Mouse (Mus musculus): ENCODE data around the gene Rrp8. TPM values are rescaled to one million over a fixed set of nuclear protein-coding genes. Genes with fewer than 3 reads are reported as not detected.

Rrp8 gene
- polyA plus RNA-seq, 2 experiments = 7.0 to 9.2 TPM

- Histone ChIP-seq H3K9me3 (ENCODE audit: control insufficient read depth, low read length) (no peaks in the 10 kb centered on the region), H3K27me3 (ENCODE audit: control insufficient read depth, insufficient read depth, low read length) (no peaks in the 10 kb centered on the region), H3K9ac (replicated peaks) (no peak overlapping the region), H3K36me3 (replicated peaks; ENCODE audit: control insufficient read depth, insufficient read depth, low read depth) (no peaks in the 10 kb centered on the region), H3K4me3 (ENCODE audit: insufficient read depth in 1 of 2, low read depth in 2 of 2, low read length in 2 of 2) (no peak overlapping the region), H3K27ac (no peak overlapping the region), H3K4me1 (replicated peaks; ENCODE audit: control insufficient read depth in 2 of 2, insufficient read depth in 2 of 2, low read length in 1 of 2) (no peaks in the 10 kb centered on the region), H3K4me2 (ENCODE audit: low read depth) (no peak overlapping the region)
- TF ChIP-seq EP300 (IDR thresholded peaks at IDR 0.05; ENCODE audit: low read depth) (peak; percentile 32; the same call in 1 of the 2 replicates), CTCF (IDR thresholded peaks at IDR 0.05; ENCODE audit: low read depth) (no peak)
- ATAC-seq (ENCODE audit: insufficient read depth) (peak; percentile 78), DNase-seq (ENCODE audit: low read depth in 3 of 3, low spot score in 3 of 3) (no peak)
- 55% methylated on average over 5 of the region's 5 CpGs for WGBS (ENCODE audit: insufficient replicate concordance)
Measured at GRCm38 (mm10) chr7:105708733-105709132, 28.5 kb downstream of the Rrp8 start.

- Histone ChIP-seq H3K9ac (replicated peaks) (no peak overlapping the region), H3K27me3 (ENCODE audit: control insufficient read depth, insufficient read depth, low read length) (no peaks in the 10 kb centered on the region), H3K9me3 (ENCODE audit: control insufficient read depth, low read length) (no peaks in the 10 kb centered on the region), H3K4me3 (ENCODE audit: insufficient read depth in 1 of 2, low read depth in 2 of 2, low read length in 2 of 2) (no peak overlapping the region), H3K4me2 (ENCODE audit: low read depth) (no peak overlapping the region), H3K4me1 (replicated peaks; ENCODE audit: control insufficient read depth in 2 of 2, insufficient read depth in 2 of 2, low read length in 1 of 2) (no peaks in the 10 kb centered on the region), H3K27ac (no peak overlapping the region), H3K36me3 (replicated peaks; ENCODE audit: control insufficient read depth, insufficient read depth, low read depth) (no peaks in the 10 kb centered on the region)
- DNase-seq (ENCODE audit: low read depth in 3 of 3, low spot score in 3 of 3) = no peak
- 60% methylated on average over 4 of the region's 4 CpGs for WGBS (ENCODE audit: insufficient replicate concordance)
- no peak for TF ChIP-seq CTCF (IDR thresholded peaks at IDR 0.05; ENCODE audit: low read depth)
- TF ChIP-seq EP300 (IDR thresholded peaks at IDR 0.05; ENCODE audit: low read depth) = no peak
- ATAC-seq (ENCODE audit: insufficient read depth) = no peak
Measured at GRCm38 (mm10) chr7:105703816-105704215, 33.4 kb downstream of the Rrp8 start.

GRCm38 (mm10) chr7:105703184-105703583 is 34.0 kb downstream of the Rrp8 start:
- WGBS (ENCODE audit: insufficient replicate concordance) = 60% methylated on average over 16 of the region's 16 CpGs
- no peaks in the 10 kb centered on the region for H3K36me3 ChIP-seq (replicated peaks; ENCODE audit: control insufficient read depth, insufficient read depth, low read depth)
- no peak for TF ChIP-seq CTCF (IDR thresholded peaks at IDR 0.05; ENCODE audit: low read depth)
- TF ChIP-seq EP300 (IDR thresholded peaks at IDR 0.05; ENCODE audit: low read depth) = no peak
- H3K27me3 ChIP-seq (ENCODE audit: control insufficient read depth, insufficient read depth, low read length) = no peaks in the 10 kb centered on the region
- H3K4me3 ChIP-seq (ENCODE audit: insufficient read depth in 1 of 2, low read depth in 2 of 2, low read length in 2 of 2) = no peak overlapping the region
- no peaks in the 10 kb centered on the region for H3K9me3 ChIP-seq (ENCODE audit: control insufficient read depth, low read length)
- H3K27ac ChIP-seq = no peak overlapping the region
- H3K4me2 ChIP-seq (ENCODE audit: low read depth) = no peak overlapping the region
- DNase-seq (ENCODE audit: low read depth in 3 of 3, low spot score in 3 of 3) (no peak), ATAC-seq (ENCODE audit: insufficient read depth) (no peak)
- H3K4me1 ChIP-seq (replicated peaks; ENCODE audit: control insufficient read depth in 2 of 2, insufficient read depth in 2 of 2, low read length in 1 of 2) = no peaks in the 10 kb centered on the region
- H3K9ac ChIP-seq (replicated peaks) = no peak overlapping the region

- DNase-seq (ENCODE audit: low read depth in 3 of 3, low spot score in 3 of 3) (no peak), ATAC-seq (ENCODE audit: insufficient read depth) (no peak)
- no peak overlapping the region for H3K4me3 ChIP-seq (ENCODE audit: insufficient read depth in 1 of 2, low read depth in 2 of 2, low read length in 2 of 2)
- no peak overlapping the region for H3K4me2 ChIP-seq (ENCODE audit: low read depth)
- H3K9ac ChIP-seq (replicated peaks) = no peak overlapping the region
- H3K36me3 ChIP-seq (replicated peaks; ENCODE audit: control insufficient read depth, insufficient read depth, low read depth) = no peaks in the 10 kb centered on the region
- H3K27me3 ChIP-seq (ENCODE audit: control insufficient read depth, insufficient read depth, low read length) = no peaks in the 10 kb centered on the region
- 9% methylated on average over 1 of the region's 1 CpGs for WGBS (ENCODE audit: insufficient replicate concordance)
- no peaks in the 10 kb centered on the region for H3K4me1 ChIP-seq (replicated peaks; ENCODE audit: control insufficient read depth in 2 of 2, insufficient read depth in 2 of 2, low read length in 1 of 2)
- H3K27ac ChIP-seq = no peak overlapping the region
- TF ChIP-seq CTCF (IDR thresholded peaks at IDR 0.05; ENCODE audit: low read depth) (no peak), EP300 (IDR thresholded peaks at IDR 0.05; ENCODE audit: low read depth) (no peak)
- no peaks in the 10 kb centered on the region for H3K9me3 ChIP-seq (ENCODE audit: control insufficient read depth, low read length)
Measured at GRCm38 (mm10) chr7:105690875-105691274, 46.3 kb downstream of the Rrp8 start.

GRCm38 (mm10) chr7:105685541-105686197 is 51.5 kb downstream of the Rrp8 start:
- Histone ChIP-seq H3K9me3 (ENCODE audit: control insufficient read depth, low read length) (no peaks in the 10 kb centered on the region), H3K4me2 (ENCODE audit: low read depth) (no peak overlapping the region), H3K4me3 (ENCODE audit: insufficient read depth in 1 of 2, low read depth in 2 of 2, low read length in 2 of 2) (no peak overlapping the region), H3K36me3 (replicated peaks; ENCODE audit: control insufficient read depth, insufficient read depth, low read depth) (no peaks in the 10 kb centered on the region), H3K9ac (replicated peaks) (no peak overlapping the region), H3K27me3 (ENCODE audit: control insufficient read depth, insufficient read depth, low read length) (no peaks in the 10 kb centered on the region), H3K4me1 (replicated peaks; ENCODE audit: control insufficient read depth in 2 of 2, insufficient read depth in 2 of 2, low read length in 1 of 2) (no peaks in the 10 kb centered on the region), H3K27ac (no peak overlapping the region)
- 25% methylated on average over 13 of the region's 13 CpGs for WGBS (ENCODE audit: insufficient replicate concordance)
- DNase-seq (ENCODE audit: low read depth in 3 of 3, low spot score in 3 of 3) (no peak), ATAC-seq (ENCODE audit: insufficient read depth) (no peak)
- TF ChIP-seq CTCF (IDR thresholded peaks at IDR 0.05; ENCODE audit: low read depth) (no peak), EP300 (IDR thresholded peaks at IDR 0.05; ENCODE audit: low read depth) (no peak)

Other genes starting within 250 kb of the Rrp8 start
- gene Smpd1, start 183.0 kb downstream of the Rrp8 start, polyA plus RNA-seq (2012; rRNA removed) = 9.3 and 11.5 TPM in 2 replicates
- gene Smpd1, start 183.0 kb downstream of the Rrp8 start, polyA plus RNA-seq (2014; fragmentation: Nextera tagmentation; extraction: Ambion mirVana) = 22.3 and 25.2 TPM in 2 replicates
- 2.1 and 3.0 TPM in 2 replicates for gene Apbb1, start 155.7 kb downstream of the Rrp8 start, polyA plus RNA-seq (2012; rRNA removed)
- gene Apbb1, start 155.7 kb downstream of the Rrp8 start, polyA plus RNA-seq (2014; fragmentation: Nextera tagmentation; extraction: Ambion mirVana) = 1.6 and 2.3 TPM in 2 replicates
- 203 and 207 TPM in 2 replicates for gene Hpx, start 137.2 kb downstream of the Rrp8 start, polyA plus RNA-seq (2012; rRNA removed)
- 276 and 285 TPM in 2 replicates for gene Hpx, start 137.2 kb downstream of the Rrp8 start, polyA plus RNA-seq (2014; fragmentation: Nextera tagmentation; extraction: Ambion mirVana)
- gene Trim3, start 103.8 kb downstream of the Rrp8 start, polyA plus RNA-seq (2012; rRNA removed) = 3.8 and 4.3 TPM in 2 replicates
- gene Trim3, start 103.8 kb downstream of the Rrp8 start, polyA plus RNA-seq (2014; fragmentation: Nextera tagmentation; extraction: Ambion mirVana) = 1.9 and 2.2 TPM in 2 replicates
- 47.6 and 58.7 TPM in 2 replicates for gene Timm10b, start 97.3 kb downstream of the Rrp8 start, polyA plus RNA-seq (2012; rRNA removed)
- gene Timm10b, start 97.3 kb downstream of the Rrp8 start, polyA plus RNA-seq (2014; fragmentation: Nextera tagmentation; extraction: Ambion mirVana) = 120 and 122 TPM in 2 replicates
- 11.2 and 15.4 TPM in 2 replicates for gene Arfip2, start 97.0 kb downstream of the Rrp8 start, polyA plus RNA-seq (2012; rRNA removed)
- 12.3 and 14.6 TPM in 2 replicates for gene Arfip2, start 97.0 kb downstream of the Rrp8 start, polyA plus RNA-seq (2014; fragmentation: Nextera tagmentation; extraction: Ambion mirVana)
- 42.2 and 69.5 TPM in 2 replicates for gene Gm45799, start 96.8 kb downstream of the Rrp8 start, polyA plus RNA-seq (2012; rRNA removed)
- gene Gm45799, start 96.8 kb downstream of the Rrp8 start, polyA plus RNA-seq (2014; fragmentation: Nextera tagmentation; extraction: Ambion mirVana) = 24.6 and 26.1 TPM in 2 replicates
- gene Dnhd1, start 86.6 kb downstream of the Rrp8 start, polyA plus RNA-seq (2012; rRNA removed) = 0.57 and 0.70 TPM in 2 replicates
- gene Dnhd1, start 86.6 kb downstream of the Rrp8 start, polyA plus RNA-seq (2014; fragmentation: Nextera tagmentation; extraction: Ambion mirVana) = 0.11 and 0.14 TPM in 2 replicates
- 56.7 and 71.1 TPM in 2 replicates for gene Ilk, start 793 bp downstream of the Rrp8 start, polyA plus RNA-seq (2012; rRNA removed)
- 110 and 118 TPM in 2 replicates for gene Ilk, start 793 bp downstream of the Rrp8 start, polyA plus RNA-seq (2014; fragmentation: Nextera tagmentation; extraction: Ambion mirVana)
- 149 and 197 TPM in 2 replicates for gene Taf10, start 7.0 kb upstream of the Rrp8 start, polyA plus RNA-seq (2012; rRNA removed)
- gene Taf10, start 7.0 kb upstream of the Rrp8 start, polyA plus RNA-seq (2014; fragmentation: Nextera tagmentation; extraction: Ambion mirVana) = 163 and 167 TPM in 2 replicates
- 34.1 and 41.9 TPM in 2 replicates for gene Tpp1, start 14.8 kb upstream of the Rrp8 start, polyA plus RNA-seq (2012; rRNA removed)
- 55.2 and 60.7 TPM in 2 replicates for gene Tpp1, start 14.8 kb upstream of the Rrp8 start, polyA plus RNA-seq (2014; fragmentation: Nextera tagmentation; extraction: Ambion mirVana)
- 0.57 and 0.71 TPM in 2 replicates for gene Dchs1, start 50.3 kb upstream of the Rrp8 start, polyA plus RNA-seq (2012; rRNA removed)
- gene Dchs1, start 50.3 kb upstream of the Rrp8 start, polyA plus RNA-seq (2014; fragmentation: Nextera tagmentation; extraction: Ambion mirVana) = 0.48 and 0.62 TPM in 2 replicates
- 36.4 and 136 TPM in 2 replicates for gene Mrpl17, start 73.7 kb upstream of the Rrp8 start, polyA plus RNA-seq (2012; rRNA removed)
- gene Mrpl17, start 73.7 kb upstream of the Rrp8 start, polyA plus RNA-seq (2014; fragmentation: Nextera tagmentation; extraction: Ambion mirVana) = 216 and 222 TPM in 2 replicates
- gene Gm4070, start 216.6 kb upstream of the Rrp8 start, polyA plus RNA-seq (2012; rRNA removed) = 0.42 and 0.45 TPM in 2 replicates
- gene Gm4070, start 216.6 kb upstream of the Rrp8 start, polyA plus RNA-seq (2014; fragmentation: Nextera tagmentation; extraction: Ambion mirVana) = 0.79 and 0.92 TPM in 2 replicates